Mouse (Mus musculus) bone marrow, adult 2 months (tissue): ENCODE data around the gene Gm28036. TPM values are rescaled to one million over a fixed set of nuclear protein-coding genes. Genes with fewer than 3 reads are reported as not detected.

Source experiments
- H3K27ac ChIP-seq: fragments of 200-500 bp; 2 replicates; pipeline ENCODE4 v1.5.1; 2012; ENCODE audit warnings: low read depth, mild to moderate bottlenecking, control low read depth, inconsistent platforms, low read length; ENCODE audit not compliant: control insufficient read depth, poor library complexity, insufficient read depth
- H3K4me1 ChIP-seq: fragments of 200-500 bp; 2 replicates; pipeline ENCODE4 v1.6.1; 2011; ENCODE audit warnings: low read length; ENCODE audit not compliant: control insufficient read depth, insufficient read depth
- H3K4me3 ChIP-seq: fragments of 200-500 bp; replicated peaks from 2 replicates; pipeline ENCODE3; 2011; ENCODE audit warnings: mild to moderate bottlenecking, low read depth, low read length, control low read depth; ENCODE audit not compliant: control insufficient read depth
- CTCF ChIP-seq: fragments of 200-500 bp; IDR thresholded peaks from 2 replicates; pipeline ENCODE4 v1.5.1; 2011; ENCODE audit warnings: low read length, control low read depth; ENCODE audit not compliant: control insufficient read depth, insufficient read depth
- POLR2A ChIP-seq: fragments of 200-500 bp; IDR thresholded peaks from 2 replicates; pipeline ENCODE4 v1.6.1; 2011; ENCODE audit warnings: low read depth, mild to moderate bottlenecking, control low read depth, low read length, borderline replicate concordance; ENCODE audit not compliant: control insufficient read depth
- WGBS: fragments of 180-500 bp; shearing (Covaris S2); methylation state at CpG from one replicate; pipeline ENCODE4 v1.1.7; 2018; 5-methylcytosine and 5-hydroxymethylcytosine counted together
- polyA plus RNA-seq: library from polyadenylated mRNA; stranded (reverse); fragments of >200 nt; gene quantifications from 2 replicates; pipeline ENCODE4 v1.2.4, GENCODE M21; 2011; ENCODE audit warnings: low replicate concordance; ENCODE audit not compliant: missing spikeins, insufficient read depth, insufficient read length

The Gm28036 gene
- polyA plus RNA-seq, 1 experiment, result 24.5 TPM

- WGBS, result 79% methylated on average over 9 of the region's 9 CpGs
- H3K27ac ChIP-seq, result no peak within 1 kb of the TSS
- H3K4me3 ChIP-seq, result no peak within 1 kb of the TSS
- TF ChIP-seq POLR2A (no peak), CTCF (no peak)
- H3K4me1 ChIP-seq, result no peaks in the 10 kb centered on the region
These were observed 74.1 kb downstream of the Gm28036 start, which contains the start of gene Fer1l4 for GRCm38 (mm10) chr2:156052816-156053215. Gene Fer1l4 (minus strand): TSS chr2:156052947.

- H3K4me1 ChIP-seq, result no peaks in the 10 kb centered on the region
- H3K4me3 ChIP-seq, result no peak overlapping the region
- no peak overlapping the region for H3K27ac ChIP-seq
- 17% methylated on average over 19 of the region's 19 CpGs for WGBS
- TF ChIP-seq POLR2A (no peak), CTCF (no peak)
These were observed 79.0 kb downstream of the Gm28036 start for GRCm38 (mm10) chr2:156047929-156048328.

GRCm38 (mm10) chr2:156042903-156043302, 84.0 kb downstream of the Gm28036 start:
- no peak for TF ChIP-seq POLR2A
- TF ChIP-seq CTCF, result no peak
- WGBS, result 46% methylated on average over 8 of the region's 8 CpGs
- Histone ChIP-seq H3K27ac (no peak overlapping the region), H3K4me1 (no peaks in the 10 kb centered on the region), H3K4me3 (no peak overlapping the region)

GRCm38 (mm10) chr2:156039390-156039789, 87.5 kb downstream of the Gm28036 start:
- TF ChIP-seq CTCF (no peak), POLR2A (no peak)
- no peaks in the 10 kb centered on the region for H3K4me1 ChIP-seq
- 79% methylated on average over 3 of the region's 3 CpGs for WGBS
- H3K4me3 ChIP-seq, result no peak overlapping the region
- no peak overlapping the region for H3K27ac ChIP-seq

- no peak overlapping the region for H3K27ac ChIP-seq
- TF ChIP-seq POLR2A (no peak), CTCF (no peak)
- H3K4me1 ChIP-seq, result no peaks in the 10 kb centered on the region; the same call in 1 of the 2 replicates
- no peak overlapping the region for H3K4me3 ChIP-seq
These were observed 101.4 kb downstream of the Gm28036 start for GRCm38 (mm10) chr2:156025482-156025881.

Other genes with a start within 250 kb of the Gm28036 start
- 7.6 and 14.9 TPM in 2 replicates for gene Uqcc1, start 196.8 kb downstream of the Gm28036 start, polyA plus RNA-seq
- gene Gm15557, start 186.4 kb downstream of the Gm28036 start, polyA plus RNA-seq, result not detected in 2 replicates
- gene Gdf5, start 181.7 kb downstream of the Gm28036 start, polyA plus RNA-seq, result not detected in 2 replicates
- 24.0 and 39.1 TPM in 2 replicates for gene Cep250, start 170.6 kb downstream of the Gm28036 start, polyA plus RNA-seq
- 0.83 and 1.5 TPM in 2 replicates for gene 6430550D23Rik, start 119.1 kb downstream of the Gm28036 start, polyA plus RNA-seq
- gene Ergic3, start 119.0 kb downstream of the Gm28036 start, polyA plus RNA-seq, result 66.9 and 70.5 TPM in 2 replicates
- gene Fer1l4, start 74.1 kb downstream of the Gm28036 start, polyA plus RNA-seq, result not detected in 2 replicates
- gene Spag4, start 61.9 kb downstream of the Gm28036 start, polyA plus RNA-seq, result 0.99 and 5.4 TPM in 2 replicates
- 3.9 and 10.5 TPM in 2 replicates for gene Cpne1, start 15.1 kb downstream of the Gm28036 start, polyA plus RNA-seq
- 5.8 and 6.2 TPM in 2 replicates for gene Rbm12, start 15.1 kb downstream of the Gm28036 start, polyA plus RNA-seq
- gene Romo1, start 16.9 kb upstream of the Gm28036 start, polyA plus RNA-seq, result 109 and 111 TPM in 2 replicates
- 13.1 and 24.7 TPM in 2 replicates for gene Nfs1, start 17.1 kb upstream of the Gm28036 start, polyA plus RNA-seq
- gene Rbm39, start 53.1 kb upstream of the Gm28036 start, polyA plus RNA-seq, result 221 and 329 TPM in 2 replicates
- 11.9 and 20.8 TPM in 2 replicates for gene Phf20, start 69.4 kb upstream of the Gm28036 start, polyA plus RNA-seq
- gene Cnbd2, start 185.2 kb upstream of the Gm28036 start, polyA plus RNA-seq, result 2.6 and 5.4 TPM in 2 replicates
- 61.6 and 84.9 TPM in 2 replicates for gene Scand1, start 185.6 kb upstream of the Gm28036 start, polyA plus RNA-seq